Mouse (Mus musculus): ENCODE measurements around the gene Syt14.

DNA sequence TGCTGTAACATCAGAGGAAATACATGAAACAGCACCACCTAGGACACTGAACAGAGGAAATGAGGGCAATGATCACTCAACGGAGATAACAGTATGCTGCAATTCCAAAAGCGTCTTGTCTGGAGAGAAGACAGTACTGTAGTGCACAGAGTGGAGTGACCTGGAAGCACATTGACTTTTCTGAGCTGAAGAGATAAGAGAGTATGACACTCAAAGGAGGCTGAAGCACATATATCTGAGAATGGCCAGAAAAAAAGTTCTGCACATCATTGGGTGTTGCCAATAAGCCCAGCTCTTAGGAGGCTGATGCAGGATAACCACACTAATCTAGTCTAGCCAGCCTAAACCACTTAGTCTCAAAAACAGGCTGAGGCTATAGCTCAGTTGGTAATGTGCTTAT, 34.0 kb downstream of the Syt14 start:
- TF ChIP-seq CTCF (IDR thresholded peaks at IDR 0.05; ENCODE audit: low read depth) (no peak), EP300 (IDR thresholded peaks at IDR 0.05; ENCODE audit: low read depth) (no peak)

Measured in heart, postnatal 0 days (tissue).